Mouse (Mus musculus) cerebellum, adult 2 months (tissue): ENCODE measurements around the gene Pknox1. TPM values are rescaled to one million over a fixed set of nuclear protein-coding genes. Genes with fewer than 3 reads are reported as not detected.
A peak's percentile ranks its signal among the peaks of the same experiment; 100 is the strongest.

Experiments
- DNase-seq, 2 experiments: peaks; one replicate each; pipeline ENCODE4 v3.0.0; 2021
- H3K27ac ChIP-seq: fragments of 200-500 bp; 2 replicates; pipeline ENCODE4 v1.5.1; 2012; ENCODE audit warnings: low read length, control low read depth, inconsistent platforms; ENCODE audit not compliant: insufficient read depth
- H3K27me3 ChIP-seq: fragments of 200-500 bp; 2 replicates; pipeline ENCODE4 v1.6.1; 2012; ENCODE audit warnings: inconsistent platforms, mild to moderate bottlenecking, low read length, moderate library complexity; ENCODE audit not compliant: control insufficient read depth, insufficient read depth
- H3K4me1 ChIP-seq: fragments of 200-500 bp; 2 replicates; pipeline ENCODE4 v1.6.1; 2011; ENCODE audit warnings: low read length; ENCODE audit not compliant: control insufficient read depth, insufficient read depth
- H3K4me3 ChIP-seq: fragments of 200-500 bp; replicated peaks from 2 replicates; pipeline ENCODE3; 2011; ENCODE audit warnings: mild to moderate bottlenecking, low read depth, low read length, control low read depth; ENCODE audit not compliant: insufficient read depth
- CTCF ChIP-seq: fragments of 200-500 bp; IDR thresholded peaks from 2 replicates; pipeline ENCODE4 v1.5.1; 2011; ENCODE audit warnings: low read depth, mild to moderate bottlenecking, control low read depth, low read length, moderate library complexity, borderline replicate concordance; ENCODE audit not compliant: insufficient read depth
- POLR2A ChIP-seq: fragments of 200-500 bp; IDR thresholded peaks from 2 replicates; pipeline ENCODE4 v1.6.1; 2011; ENCODE audit warnings: low read length, control low read depth, borderline replicate concordance; ENCODE audit not compliant: insufficient read depth
- WGBS: fragments of 180-500 bp; shearing (Covaris S2); methylation state at CpG from one replicate; pipeline ENCODE4 v1.1.7; 2018; 5-methylcytosine and 5-hydroxymethylcytosine counted together
- polyA plus RNA-seq: library from polyadenylated mRNA; depleted of rRNA; stranded (reverse); fragments of >200 nt; gene quantifications from 2 replicates; pipeline ENCODE4 v1.2.3, GENCODE M21; 2012; rRNA removed

The Pknox1 gene
- 23.2 TPM in 2 replicates for polyA plus RNA-seq

- no peak for TF ChIP-seq CTCF
- peak; percentile 74; the same call in 1 of the 2 replicates for TF ChIP-seq POLR2A
- no peaks in the 10 kb centered on the region for H3K27me3 ChIP-seq
- DNase-seq = peak; percentile 99
- WGBS = under 1% methylated on average over 69 of the region's 72 CpGs
- H3K27ac ChIP-seq = peak within 1 kb of the TSS; percentile 96
- H3K4me3 ChIP-seq = peak within 1 kb of the TSS; percentile 90
- H3K4me1 ChIP-seq = peaks cover 17% of the 10 kb centered on the region
Measured at GRCm38 (mm10) chr17:31564015-31564857, at the start of gene Pknox1. TSS of gene Pknox1 (plus strand) at chr17:31564734.

- Histone ChIP-seq H3K27me3 (no peaks in the 10 kb centered on the region), H3K4me1 (peaks cover 5% of the 10 kb centered on the region; the same call in 1 of the 2 replicates), H3K4me3 (peak overlapping the region; percentile 74), H3K27ac (no peak overlapping the region)
- no peak for DNase-seq
- no peak for TF ChIP-seq CTCF
- no peak for TF ChIP-seq POLR2A
- 3% methylated on average over 7 of the region's 7 CpGs for WGBS
Measured at GRCm38 (mm10) chr17:31519344-31519945, 45.1 kb upstream of the Pknox1 start.

DNA sequence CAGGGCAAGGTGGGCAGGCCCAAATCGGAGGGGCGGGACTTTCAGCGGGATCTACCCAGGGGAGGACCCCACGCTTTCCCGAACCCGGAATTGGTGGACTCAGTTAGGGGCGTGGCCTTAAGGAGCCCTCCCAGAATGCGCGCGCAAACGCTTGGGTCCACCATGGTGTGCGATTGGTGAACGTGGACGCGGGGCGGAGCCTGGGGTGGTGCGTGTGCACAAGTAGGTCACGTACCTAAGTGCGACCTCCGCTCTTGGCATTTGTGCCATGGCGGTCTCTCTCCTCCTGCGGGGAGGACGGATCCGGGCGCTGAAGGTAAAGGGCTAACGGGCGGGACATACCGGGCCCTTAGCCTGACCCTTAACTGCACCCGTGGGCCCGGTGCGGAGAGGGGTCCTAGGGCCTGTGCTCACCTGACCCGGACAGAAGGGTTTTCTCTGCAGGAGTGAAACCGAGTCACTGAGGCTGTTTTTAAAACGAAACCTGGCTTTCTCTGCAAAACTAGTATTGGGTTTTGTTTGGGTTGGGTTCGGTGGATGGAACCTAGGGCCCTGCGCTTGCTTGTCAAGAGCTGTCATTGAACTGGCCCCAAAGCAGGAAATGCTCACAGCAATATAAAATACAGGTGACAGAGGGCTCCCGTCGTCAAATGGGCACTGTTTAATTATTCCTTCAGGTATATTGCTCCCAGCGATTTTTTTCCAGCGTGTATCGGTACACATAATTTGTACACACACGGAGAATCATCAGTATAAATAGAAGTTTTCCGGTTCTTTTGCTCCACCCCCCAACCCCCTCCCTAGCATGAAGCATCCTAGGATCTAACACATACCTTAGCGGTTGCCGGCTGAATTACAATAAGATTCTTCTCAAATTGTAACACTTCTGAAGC is 44.3 kb upstream of the Pknox1 start, which contains the start of the genes Wdr4 and Ndufv3:
Gene Wdr4 (minus strand): TSS at position 35 of the 893 bp plus-strand sequence.
Gene Ndufv3 (plus strand): TSS at position 170 of the 893 bp plus-strand sequence.
- peaks cover 8% of the 10 kb centered on the region; the same call in 1 of the 2 replicates for H3K4me1 ChIP-seq
- peak; percentile 99 for DNase-seq
- peak within 1 kb of the TSS; percentile 93 for H3K27ac ChIP-seq
- TF ChIP-seq POLR2A = peak; percentile 95
- TF ChIP-seq CTCF = no peak
- H3K4me3 ChIP-seq = peak within 1 kb of the TSS; percentile 74
- WGBS = under 1% methylated on average over 45 of the region's 45 CpGs
- H3K27me3 ChIP-seq = no peaks in the 10 kb centered on the region

- Histone ChIP-seq H3K4me3 (peak overlapping the region; percentile 74), H3K27me3 (no peaks in the 10 kb centered on the region), H3K27ac (no peak overlapping the region), H3K4me1 (peaks cover 8% of the 10 kb centered on the region; the same call in 1 of the 2 replicates)
- DNase-seq = peak; percentile 82 to 88
- 2% methylated on average over 3 of the region's 3 CpGs for WGBS
- no peak for TF ChIP-seq POLR2A
- TF ChIP-seq CTCF = no peak
Measured at GRCm38 (mm10) chr17:31520895-31521294, 43.6 kb upstream of the Pknox1 start.

GRCm38 (mm10) chr17:31521948-31522347 is 42.6 kb upstream of the Pknox1 start:
- DNase-seq = peak; percentile 46 to 52
- Histone ChIP-seq H3K4me3 (no peak overlapping the region), H3K27me3 (no peaks in the 10 kb centered on the region), H3K27ac (peak overlapping the region; percentile 73), H3K4me1 (peaks cover 8% of the 10 kb centered on the region; the same call in 1 of the 2 replicates)
- TF ChIP-seq POLR2A = no peak
- no peak for TF ChIP-seq CTCF
- WGBS = 11% methylated on average over 6 of the region's 6 CpGs

- Histone ChIP-seq H3K4me3 (no peak overlapping the region), H3K4me1 (peaks cover 8% of the 10 kb centered on the region; the same call in 1 of the 2 replicates), H3K27me3 (no peaks in the 10 kb centered on the region), H3K27ac (no peak overlapping the region)
- TF ChIP-seq CTCF = no peak
- no peak for DNase-seq
- 91% methylated on average over 4 of the region's 4 CpGs for WGBS
Measured at GRCm38 (mm10) chr17:31525114-31525513, 39.4 kb upstream of the Pknox1 start.

DNA sequence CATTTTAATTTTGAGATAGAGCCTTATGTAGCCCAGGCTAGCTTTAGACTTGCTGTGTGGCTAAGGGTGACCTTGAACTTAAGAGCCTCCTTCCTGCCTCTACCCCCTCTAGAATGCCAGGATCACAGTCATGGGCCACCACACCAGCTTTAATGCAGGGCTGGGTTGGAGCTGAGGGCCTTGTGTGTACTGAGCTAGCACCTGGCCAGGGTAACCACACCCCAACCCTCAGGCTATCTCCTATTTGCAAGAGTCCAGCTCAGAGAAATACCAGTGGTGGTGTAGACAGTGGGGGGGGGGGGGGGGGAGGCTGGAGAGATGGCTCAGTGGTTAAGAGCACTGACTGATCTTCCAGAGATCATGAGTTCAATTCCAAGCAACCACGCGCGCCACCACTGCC is 38.7 kb upstream of the Pknox1 start:
- Histone ChIP-seq H3K4me1 (peaks cover 8% of the 10 kb centered on the region; the same call in 1 of the 2 replicates), H3K27ac (no peak overlapping the region), H3K27me3 (no peaks in the 10 kb centered on the region), H3K4me3 (no peak overlapping the region)
- WGBS = 93% methylated on average over 3 of the region's 3 CpGs
- TF ChIP-seq CTCF (no peak), POLR2A (no peak)
- no peak for DNase-seq
